Mouse (Mus musculus) cerebellum, adult 11-12 months (tissue): Measurements from ENCODE around the gene Amigo1.
A peak's percentile ranks its signal among the peaks of the same experiment; 100 is the strongest.

Source experiments
- DNase-seq: peaks from one replicate; pipeline ENCODE4 v3.0.0; 2022

Amigo1 gene

GRCm38 (mm10) chr3:108184742-108185141 lies 1.4 kb upstream of the Amigo1 start:
- DNase-seq: no peak

GRCm38 (mm10) chr3:108185460-108186097 lies 556 bp upstream of the Amigo1 start:
- DNase-seq: no peak

DNA sequence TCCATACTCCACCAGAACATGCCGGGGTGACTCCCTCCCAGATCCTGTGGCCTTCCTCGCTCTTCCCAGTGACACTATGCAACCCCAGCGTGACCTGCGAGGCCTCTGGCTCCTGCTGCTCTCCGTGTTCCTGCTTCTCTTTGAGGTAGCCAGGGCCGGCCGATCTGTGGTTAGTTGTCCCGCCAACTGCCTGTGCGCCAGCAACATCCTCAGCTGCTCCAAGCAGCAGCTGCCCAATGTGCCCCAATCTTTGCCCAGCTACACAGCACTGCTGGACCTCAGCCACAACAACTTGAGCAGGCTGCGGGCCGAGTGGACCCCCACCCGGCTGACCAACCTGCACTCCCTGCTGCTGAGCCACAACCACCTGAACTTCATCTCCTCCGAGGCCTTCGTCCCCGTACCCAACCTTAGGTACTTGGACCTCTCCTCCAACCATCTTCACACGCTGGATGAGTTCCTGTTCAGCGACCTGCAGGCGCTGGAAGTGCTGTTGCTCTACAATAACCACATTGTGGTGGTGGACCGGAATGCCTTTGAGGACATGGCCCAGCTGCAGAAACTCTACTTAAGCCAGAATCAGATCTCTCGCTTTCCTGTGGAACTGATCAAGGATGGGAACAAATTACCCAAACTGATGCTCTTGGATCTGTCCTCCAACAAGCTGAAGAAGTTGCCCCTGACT lies 1.1 kb downstream of the Amigo1 start:
- peak; percentile 42 for DNase-seq

DNA sequence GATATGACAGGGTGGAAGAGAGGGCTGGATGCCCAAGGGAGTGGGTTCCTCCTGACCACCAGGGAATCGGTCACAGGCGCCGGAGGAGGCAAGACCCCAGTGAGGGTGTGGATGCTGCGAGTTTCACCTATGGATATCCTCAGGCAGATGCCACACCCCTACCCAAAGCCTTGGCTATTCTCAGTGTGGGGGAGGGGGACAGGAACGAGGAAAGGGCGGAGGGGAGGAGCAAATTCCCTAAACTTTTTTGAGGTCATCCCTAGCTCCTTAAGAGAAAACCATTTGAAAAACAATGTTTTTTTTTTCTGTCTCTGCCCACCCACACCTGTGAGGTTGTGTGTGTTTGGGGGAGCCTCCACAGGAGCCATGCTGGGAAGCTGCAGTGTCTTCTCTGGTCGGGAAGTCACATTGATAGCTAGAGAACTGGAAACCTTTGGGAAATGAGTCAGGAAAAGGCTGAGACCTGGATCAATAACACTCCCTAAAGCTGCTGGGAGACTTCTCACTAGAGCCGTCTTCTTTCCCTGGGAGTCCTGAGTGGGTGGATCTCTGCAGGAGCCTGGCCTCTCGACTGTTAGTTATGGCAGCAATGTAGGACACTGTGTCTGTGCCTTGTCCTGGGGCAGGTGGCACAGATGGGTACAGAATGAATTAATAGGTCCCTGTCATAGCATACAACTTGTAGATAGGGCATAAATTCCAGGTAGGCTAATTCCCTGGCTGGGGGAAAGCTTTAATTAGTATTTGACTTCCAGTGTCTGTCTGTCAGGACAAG lies 2.8 kb downstream of the Amigo1 start:
- DNase-seq: peak; percentile 56

DNA sequence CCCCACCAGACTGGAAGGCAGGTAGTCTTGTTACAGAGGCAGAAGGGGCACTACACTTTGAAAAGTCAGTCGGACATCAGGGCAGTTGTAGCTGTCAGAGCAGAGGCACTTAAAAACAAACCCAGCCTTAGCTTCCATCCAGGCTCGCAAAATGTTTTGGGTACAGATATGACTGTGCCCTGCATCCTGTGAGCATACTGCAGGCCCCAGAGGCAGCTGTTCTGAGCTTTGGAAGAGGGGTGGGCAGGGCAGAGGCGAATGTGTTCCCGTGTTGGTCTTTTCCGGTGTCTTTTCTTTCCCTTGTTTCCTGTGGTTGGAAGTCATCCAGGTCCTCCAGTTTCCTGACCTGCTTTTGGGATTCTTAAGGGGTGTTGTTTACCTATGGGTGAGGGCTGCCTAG lies 3.8 kb downstream of the Amigo1 start:
- DNase-seq: no peak

DNA sequence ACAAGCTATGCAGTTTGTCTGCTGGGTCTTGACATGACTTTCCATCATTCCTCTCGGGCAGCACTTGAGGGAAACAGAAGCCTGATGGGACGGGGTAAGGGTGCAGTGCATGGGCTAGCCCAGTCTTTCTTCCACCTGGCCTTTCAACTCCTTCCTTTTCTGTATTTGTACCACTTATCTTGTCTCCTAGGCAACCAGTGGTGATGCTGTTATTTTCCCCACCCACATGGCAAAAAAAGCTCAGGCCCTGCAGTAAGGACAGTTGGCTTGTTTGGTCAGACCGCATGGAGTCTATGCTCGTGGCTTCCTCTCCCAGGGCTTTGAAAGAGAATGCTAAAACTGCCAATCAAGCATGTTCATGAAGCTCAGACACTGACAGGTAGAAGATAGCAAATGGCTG lies 7.6 kb downstream of the Amigo1 start:
- DNase-seq: no peak

DNA sequence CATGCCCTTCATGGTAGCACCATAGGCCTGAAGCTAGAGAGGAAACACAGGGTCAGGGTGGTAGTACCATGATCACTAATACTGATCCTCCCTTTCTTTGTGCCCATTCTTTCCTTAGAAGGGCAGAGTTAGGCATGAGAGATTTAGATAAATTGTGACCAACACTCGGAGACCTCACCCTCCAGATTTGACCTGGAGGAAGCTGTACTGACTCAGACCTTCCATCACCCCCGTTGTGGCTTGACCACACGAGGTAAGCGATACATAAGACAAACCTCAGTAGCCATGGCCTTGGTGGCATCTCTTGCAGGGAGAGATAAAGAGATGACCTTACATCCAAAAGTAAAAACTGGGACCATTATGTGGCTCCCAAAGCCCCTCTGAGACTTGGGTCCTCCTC lies 9.2 kb downstream of the Amigo1 start:
- DNase-seq: no peak

- DNase-seq: peak; percentile 51
Measured at GRCm38 (mm10) chr3:108195941-108196590, 9.9 kb downstream of the Amigo1 start.

GRCm38 (mm10) chr3:108197066-108197497 lies 10.9 kb downstream of the Amigo1 start:
- DNase-seq: peak; percentile 73

- DNase-seq: peak; percentile 24
Measured at GRCm38 (mm10) chr3:108199231-108199630, 13.1 kb downstream of the Amigo1 start.

DNA sequence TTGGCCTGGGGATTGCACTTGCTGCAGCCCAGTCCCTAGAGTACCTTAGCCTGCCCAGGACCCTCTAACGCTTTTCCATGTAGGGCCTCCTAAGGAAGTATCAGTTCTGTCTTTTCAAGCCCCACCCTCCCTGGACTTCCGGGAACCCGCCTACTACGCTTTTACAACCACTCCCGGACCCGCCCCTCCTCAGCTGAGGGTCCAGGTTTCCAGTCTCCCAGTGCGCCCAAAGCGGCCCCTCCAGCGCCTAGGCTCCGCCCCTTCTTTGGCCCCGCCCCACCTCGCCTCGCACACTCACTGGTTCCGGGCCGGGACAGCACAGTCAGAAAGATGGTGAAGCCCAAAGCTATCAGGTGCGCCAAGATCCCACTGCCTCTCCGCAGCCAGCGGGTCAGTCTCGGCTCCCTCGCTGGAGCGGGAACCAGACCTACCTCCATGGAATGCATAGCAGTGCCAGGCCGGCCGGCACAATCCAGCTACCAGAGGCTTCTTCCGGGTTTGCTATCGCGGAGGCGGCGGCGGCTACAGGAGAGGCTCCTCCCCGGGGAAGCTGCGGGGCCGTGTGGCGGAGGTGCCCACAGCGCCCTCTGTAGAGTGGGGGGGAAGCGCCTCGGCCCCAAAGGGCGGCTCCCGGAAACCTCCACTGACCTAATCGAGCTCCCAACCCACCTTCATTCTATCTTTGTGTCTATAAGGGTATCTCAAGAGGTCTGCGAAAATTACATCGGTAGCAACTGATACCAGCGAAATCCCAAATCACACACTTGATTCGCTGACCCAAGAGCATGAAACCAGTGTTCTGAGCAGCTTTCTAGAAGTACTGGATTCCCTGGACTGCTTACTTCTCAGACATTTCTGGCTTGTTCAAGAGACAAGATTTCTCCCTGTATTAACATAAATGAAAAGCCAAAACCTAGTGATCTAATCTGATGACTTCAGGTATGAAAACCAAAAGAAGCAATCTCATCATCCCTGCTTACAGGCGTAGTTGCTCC lies 14.5 kb downstream of the Amigo1 start, which contains the start of gene Cyb561d1:
Cyb561d1 (minus strand) TSS at position 884 of the 995 bp plus-strand sequence.
- DNase-seq: peak; percentile 89

- peak; percentile 24 for DNase-seq
Measured at GRCm38 (mm10) chr3:108202506-108202905, 16.4 kb downstream of the Amigo1 start.

DNA sequence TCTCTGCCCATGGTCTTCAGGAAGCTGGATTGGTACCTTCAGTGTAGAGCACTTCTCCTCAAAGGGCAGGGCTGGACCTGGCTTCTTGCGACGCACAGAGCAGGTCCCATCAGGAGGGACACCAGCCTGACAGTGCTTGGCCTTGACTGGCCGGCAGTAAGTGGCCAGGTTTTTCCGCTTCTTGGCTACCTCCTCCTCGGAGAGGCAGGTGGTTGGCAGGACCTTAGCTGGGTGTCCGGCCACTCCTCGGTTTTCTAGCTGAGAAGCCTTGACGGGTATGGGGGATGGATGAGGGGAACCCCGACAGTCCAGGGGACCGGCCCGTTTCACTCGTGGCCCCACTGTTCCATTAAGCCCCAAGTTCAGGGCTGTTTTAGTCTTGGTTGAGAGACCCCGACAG lies 17.1 kb downstream of the Amigo1 start:
- peak; percentile 65 for DNase-seq

- peak; percentile 84 for DNase-seq
Measured at GRCm38 (mm10) chr3:108203621-108204325, 17.6 kb downstream of the Amigo1 start.

DNA sequence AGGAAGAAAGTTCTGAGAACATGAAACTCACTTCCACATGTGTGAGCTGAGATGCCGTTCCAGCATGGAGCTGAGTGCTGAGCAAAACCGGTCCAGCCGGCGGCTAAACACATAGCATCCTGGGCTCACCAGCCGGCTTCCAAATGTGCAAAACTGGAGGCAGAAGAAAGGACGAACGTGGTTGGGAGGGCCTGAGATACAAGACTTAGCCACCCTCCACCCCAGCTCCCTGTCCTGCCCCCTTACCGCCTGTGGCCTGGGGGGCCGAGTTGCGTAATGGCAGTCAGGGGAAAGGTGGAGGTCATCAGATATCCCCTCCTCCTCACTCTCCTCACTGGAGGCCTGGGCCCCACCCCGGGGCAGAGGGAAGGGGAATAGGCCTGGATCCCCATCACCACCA lies 18.3 kb downstream of the Amigo1 start:
- peak; percentile 41 for DNase-seq

GRCm38 (mm10) chr3:108205601-108206000 lies 19.5 kb downstream of the Amigo1 start:
- peak; percentile 35 for DNase-seq

DNA sequence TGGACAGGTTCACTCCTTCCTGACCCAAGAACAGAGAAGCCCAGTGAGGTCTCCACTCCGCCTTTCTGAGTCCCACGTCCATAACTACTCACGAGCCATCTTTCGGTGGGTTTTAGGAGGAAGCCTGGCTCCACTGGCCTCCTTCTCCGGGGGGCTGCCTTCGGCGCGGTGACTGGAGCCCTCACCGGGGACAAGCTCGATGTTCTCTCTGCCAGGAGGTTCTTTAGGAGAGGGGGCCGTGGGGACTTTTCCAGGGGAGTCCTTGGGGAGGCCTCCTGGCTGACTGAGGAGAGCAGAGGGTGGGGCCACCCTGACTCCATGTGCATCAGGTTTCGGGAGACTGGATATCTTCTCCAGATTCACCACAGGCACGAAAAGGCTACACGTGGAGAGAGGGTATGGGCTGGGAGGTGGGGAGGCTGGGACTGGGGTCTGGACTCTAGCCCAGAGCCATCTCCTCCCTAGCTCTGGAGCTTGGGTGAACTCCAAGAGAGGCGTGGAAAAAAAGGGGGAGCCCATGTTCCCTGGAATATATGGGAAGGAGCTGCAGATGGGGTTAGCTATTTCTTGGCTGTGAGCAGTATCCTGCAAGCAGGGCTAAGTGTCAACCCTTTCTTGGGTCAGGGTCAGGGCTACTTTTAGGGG lies 20.7 kb downstream of the Amigo1 start:
- DNase-seq: peak; percentile 47

GRCm38 (mm10) chr3:108209001-108209400 lies 22.9 kb downstream of the Amigo1 start:
- peak; percentile 68 for DNase-seq

DNA sequence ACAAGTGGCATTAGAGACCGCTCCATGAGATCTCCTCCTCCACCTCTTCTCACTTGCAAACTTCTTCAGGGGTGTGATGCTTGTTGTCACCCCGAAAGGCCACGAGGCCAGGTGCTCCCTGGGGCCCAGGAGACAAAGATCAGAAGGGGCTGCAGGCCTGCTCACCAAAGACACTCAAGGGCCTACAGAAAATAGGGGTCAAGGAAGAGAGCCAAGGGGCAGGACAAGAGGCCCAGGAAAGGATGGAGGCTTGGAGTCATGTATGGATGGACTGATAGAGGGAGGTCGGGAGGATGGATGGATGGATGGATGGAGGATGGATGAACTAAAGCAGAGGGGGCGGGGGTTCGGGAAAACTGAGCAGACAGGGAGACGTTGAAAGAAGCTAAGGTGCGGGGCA lies 23.4 kb downstream of the Amigo1 start:
- DNase-seq: peak; percentile 71

GRCm38 (mm10) chr3:108209946-108210770 lies 24.0 kb downstream of the Amigo1 start:
- peak; percentile 97 for DNase-seq
